Mouse (Mus musculus) heart, adult 2 months (tissue): ENCODE results near the gene U2af1. TPM values are rescaled to one million over a fixed set of nuclear protein-coding genes. Genes with fewer than 3 reads are reported as not detected.

Experiments used
- DNase-seq, 2 experiments: peaks; one replicate each; pipeline ENCODE4 v3.0.0; 2021
- H3K27ac ChIP-seq: fragments of 200-600 bp; 2 replicates; pipeline ENCODE4 v1.8.1; 2022
- H3K27me3 ChIP-seq: fragments of 200-500 bp; 2 replicates; pipeline ENCODE4 v1.6.1; 2012; ENCODE audit warnings: mild to moderate bottlenecking, low read length, inconsistent platforms, mixed read lengths; ENCODE audit not compliant: control insufficient read depth, insufficient read depth
- H3K36me3 ChIP-seq: fragments of 200-500 bp; 2 replicates; pipeline ENCODE4 v1.6.1; 2012; ENCODE audit warnings: low read length, inconsistent platforms; ENCODE audit not compliant: control insufficient read depth, insufficient read depth
- H3K4me1 ChIP-seq: fragments of 200-500 bp; 2 replicates; pipeline ENCODE4 v1.6.1; 2011; ENCODE audit warnings: low read length; ENCODE audit not compliant: control insufficient read depth, insufficient read depth
- H3K4me3 ChIP-seq: fragments of 200-600 bp; 2 replicates; pipeline ENCODE4 v1.8.1; 2022
- H3K79me2 ChIP-seq: fragments of 200-500 bp; replicated peaks from 2 replicates; pipeline ENCODE4 v1.6.1; 2012; ENCODE audit warnings: mild to moderate bottlenecking, inconsistent platforms, low read length, moderate library complexity, mixed read lengths; ENCODE audit not compliant: control insufficient read depth, insufficient read depth
- H3K9ac ChIP-seq: fragments of 200-500 bp; 2 replicates; pipeline ENCODE4 v1.6.1; 2012; ENCODE audit warnings: low read depth, mild to moderate bottlenecking, control low read depth, inconsistent platforms, low read length, mixed read lengths
- CTCF ChIP-seq: fragments of 200-600 bp; IDR thresholded peaks from 2 replicates; pipeline ENCODE4 v1.8.1; 2022; ENCODE audit warnings: antibody characterized with exemption, mild to moderate bottlenecking, moderate library complexity
- EP300 ChIP-seq: fragments of 200-500 bp; IDR thresholded peaks from 2 replicates; pipeline ENCODE4 v1.6.1; 2011; ENCODE audit warnings: low read depth, low read length, control low read depth; ENCODE audit not compliant: insufficient read depth
- POLR2A ChIP-seq: fragments of 200-500 bp; IDR thresholded peaks from 2 replicates; pipeline ENCODE4 v1.6.1; 2011; ENCODE audit warnings: mild to moderate bottlenecking, low read depth, low read length, control low read depth; ENCODE audit not compliant: insufficient read depth
- WGBS: fragments of 180-500 bp; shearing (Covaris S2); methylation state at CpG from one replicate; pipeline ENCODE4 v1.1.7; 2018; 5-methylcytosine and 5-hydroxymethylcytosine counted together
- intact Hi-C: fragments of 180-260 bp; cut with DNase I; formaldehyde crosslinking; loops from one replicate; pipeline ENCODE4 v1.15.1; 2025
- polyA plus RNA-seq: library from polyadenylated mRNA; depleted of rRNA; stranded (reverse); fragments of >200 nt; gene quantifications from 2 replicates; pipeline ENCODE4 v1.2.3, GENCODE M21; 2012
- total RNA-seq, 2 experiments: library from RNA; stranded (reverse); gene quantifications; 2 replicates each; pipeline ENCODE4 v1.2.3; 2021

U2af1 gene
- total and polyA plus RNA-seq, 3 experiments, result 32.6 to 72.5 (median 71.9) TPM

- 92% methylated on average over 1 of the region's 1 CpGs for WGBS
- no peak overlapping the region for H3K9ac ChIP-seq
- H3K4me1 ChIP-seq, result peaks cover 4% of the 10 kb centered on the region
These were observed 36.3 kb upstream of the U2af1 start for GRCm38 (mm10) chr17:31694949-31695348.

DNA sequence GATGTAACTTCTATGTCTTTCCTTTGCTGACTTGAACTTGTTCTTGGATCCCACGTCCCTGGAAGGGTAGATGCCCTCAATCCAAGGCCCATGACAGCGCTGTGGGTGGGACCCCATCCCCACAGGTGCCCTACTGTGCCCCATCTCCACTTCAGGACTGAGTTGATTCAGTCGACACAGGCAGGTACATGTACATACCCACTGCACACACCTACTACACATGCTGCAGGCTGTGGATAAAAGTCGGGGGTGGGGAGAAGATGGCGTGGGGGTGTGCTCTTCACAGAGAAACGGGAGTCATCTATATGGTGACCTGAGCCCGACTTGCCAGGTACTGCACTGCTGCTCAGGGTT lies 35.3 kb upstream of the U2af1 start:
- TF ChIP-seq POLR2A (no peak), EP300 (no peak), CTCF (no peak)
- Histone ChIP-seq H3K27me3 (no peaks in the 10 kb centered on the region), H3K36me3 (no peaks in the 10 kb centered on the region), H3K27ac (no peak overlapping the region), H3K4me1 (peaks cover 4% of the 10 kb centered on the region), H3K9ac (no peak overlapping the region), H3K79me2 (no peaks in the 10 kb centered on the region), H3K4me3 (no peak overlapping the region)
- no peak for DNase-seq
- intact Hi-C loops, result no loop called here
- 80% methylated on average over 7 of the region's 7 CpGs for WGBS

More at GRCm38 (mm10) chr17:31694949-31695348, 36.3 kb upstream of the U2af1 start:
- H3K36me3 ChIP-seq, result no peaks in the 10 kb centered on the region
- no peak overlapping the region for H3K4me3 ChIP-seq
- no peak for DNase-seq
- no peaks in the 10 kb centered on the region for H3K27me3 ChIP-seq
- no peaks in the 10 kb centered on the region for H3K79me2 ChIP-seq
- TF ChIP-seq CTCF, result no peak
- TF ChIP-seq EP300, result no peak
- no peak for TF ChIP-seq POLR2A
- intact Hi-C loops, result no loop called here
- H3K27ac ChIP-seq, result no peak overlapping the region

GRCm38 (mm10) chr17:31693330-31694022 lies 34.8 kb upstream of the U2af1 start:
- H3K9ac ChIP-seq, result peak overlapping the region; percentile 29; the same call in 1 of the 2 replicates
- H3K4me1 ChIP-seq, result peaks cover 4% of the 10 kb centered on the region
- intact Hi-C loops, result loop anchor here (2.0 kb wide), 2 partner anchors 163 to 379 kb away; no protein-coding TSS in a partner anchor
- H3K36me3 ChIP-seq, result no peaks in the 10 kb centered on the region
- H3K27me3 ChIP-seq, result no peaks in the 10 kb centered on the region
- no peaks in the 10 kb centered on the region for H3K79me2 ChIP-seq
- WGBS, result 4% methylated on average over 20 of the region's 20 CpGs
- peak; percentile 80 to 84 for DNase-seq
- H3K27ac ChIP-seq, result no peak overlapping the region
- TF ChIP-seq EP300, result peak; percentile 76; the same call in 1 of the 2 replicates
- no peak for TF ChIP-seq POLR2A
- peak; percentile 80 for TF ChIP-seq CTCF
- H3K4me3 ChIP-seq, result no peak overlapping the region

DNA sequence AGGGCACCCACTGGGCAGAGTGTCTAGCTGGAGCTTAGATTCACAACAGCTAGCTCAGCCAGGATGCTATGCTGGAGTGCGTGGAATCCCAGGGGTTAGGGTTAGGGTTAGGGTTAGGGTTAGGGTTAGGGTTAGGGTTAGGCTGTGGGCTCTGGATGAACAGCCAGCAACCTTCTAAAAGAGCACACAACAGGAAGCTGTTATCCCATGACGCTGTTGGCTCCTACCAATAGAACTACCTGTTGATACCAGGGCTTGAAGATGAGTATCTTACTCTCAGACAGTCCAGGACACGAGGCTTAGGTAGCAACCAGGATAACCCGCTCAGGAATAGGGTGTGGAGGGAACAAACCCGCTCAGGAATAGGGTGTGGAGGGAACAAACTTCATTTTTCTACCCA lies 34.2 kb upstream of the U2af1 start:
- no peaks in the 10 kb centered on the region for H3K27me3 ChIP-seq
- H3K9ac ChIP-seq, result no peak overlapping the region
- DNase-seq, result no peak
- peaks cover 4% of the 10 kb centered on the region for H3K4me1 ChIP-seq
- intact Hi-C loops, result loop anchor here (2.0 kb wide), 2 partner anchors 164 to 380 kb away; no protein-coding TSS in a partner anchor
- no peaks in the 10 kb centered on the region for H3K36me3 ChIP-seq
- 40% methylated on average over 5 of the region's 5 CpGs for WGBS
- H3K79me2 ChIP-seq, result no peaks in the 10 kb centered on the region
- no peak for TF ChIP-seq EP300
- TF ChIP-seq CTCF, result no peak
- TF ChIP-seq POLR2A, result no peak
- no peak overlapping the region for H3K4me3 ChIP-seq
- H3K27ac ChIP-seq, result no peak overlapping the region

GRCm38 (mm10) chr17:31689606-31690005 lies 30.9 kb upstream of the U2af1 start:
- WGBS, result 73% methylated on average over 1 of the region's 1 CpGs
- no peaks in the 10 kb centered on the region for H3K79me2 ChIP-seq
- H3K27ac ChIP-seq, result no peak overlapping the region
- H3K9ac ChIP-seq, result no peak overlapping the region
- no peak for DNase-seq
- no peaks in the 10 kb centered on the region for H3K27me3 ChIP-seq
- TF ChIP-seq POLR2A, result no peak
- TF ChIP-seq CTCF, result no peak
- no peak for TF ChIP-seq EP300
- intact Hi-C loops, result loop anchor here (5.0 kb wide), 2 partner anchors 248 to 518 kb away; no protein-coding TSS in a partner anchor
- H3K4me3 ChIP-seq, result no peak overlapping the region
- peaks cover 9% of the 10 kb centered on the region for H3K4me1 ChIP-seq
- H3K36me3 ChIP-seq, result no peaks in the 10 kb centered on the region

DNA sequence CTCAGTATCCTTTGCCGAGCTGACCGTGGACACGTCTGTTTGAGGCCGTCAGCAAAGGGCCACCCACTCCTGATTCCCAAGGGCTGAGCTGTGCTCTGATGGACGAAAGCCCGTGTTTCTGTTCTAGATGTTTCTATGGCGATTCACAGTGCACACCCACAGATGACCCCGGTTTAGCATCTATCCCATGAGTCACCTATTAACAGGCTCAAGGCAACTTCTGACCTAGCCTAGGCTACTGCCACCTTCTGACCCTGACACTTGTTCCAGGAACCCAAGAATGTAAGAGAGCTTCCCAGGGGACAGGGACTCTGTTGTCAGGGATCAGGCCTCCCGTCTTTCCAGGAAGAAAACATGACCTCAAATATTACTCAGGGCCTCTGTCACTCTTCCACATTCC lies 29.4 kb upstream of the U2af1 start:
- peak in 1 of 2 experiments; percentile 46 for DNase-seq
- TF ChIP-seq CTCF (no peak), EP300 (no peak), POLR2A (no peak)
- Histone ChIP-seq H3K27ac (no peak overlapping the region), H3K9ac (no peak overlapping the region), H3K79me2 (no peaks in the 10 kb centered on the region), H3K4me3 (no peak overlapping the region), H3K4me1 (peaks cover 5% of the 10 kb centered on the region), H3K27me3 (no peaks in the 10 kb centered on the region), H3K36me3 (no peaks in the 10 kb centered on the region)
- intact Hi-C loops, result loop anchor here (5.0 kb wide), 2 partner anchors 249 to 519 kb away; no protein-coding TSS in a partner anchor
- WGBS, result 64% methylated on average over 9 of the region's 9 CpGs
